Mouse (Mus musculus) ES-E14 (cell line): ENCODE measurements around the gene Pou6f1.

Experiments
- CHD2 ChIP-seq: IDR thresholded peaks from 2 replicates; pipeline ENCODE4 v1.6.1; 2014; ENCODE audit warnings: mild to moderate bottlenecking, low read depth, low read length, inconsistent platforms
- HCFC1 ChIP-seq: IDR thresholded peaks from 2 replicates; pipeline ENCODE4 v1.6.1; 2012; ENCODE audit warnings: low read length, inconsistent platforms, borderline replicate concordance; ENCODE audit not compliant: insufficient read depth
- MAFK ChIP-seq: IDR thresholded peaks from 2 replicates; pipeline ENCODE4 v1.6.1; 2014; ENCODE audit warnings: mild to moderate bottlenecking, low read depth, low read length, inconsistent platforms; ENCODE audit not compliant: insufficient read depth
- ZC3H11A ChIP-seq: IDR thresholded peaks from 2 replicates; pipeline ENCODE4 v1.6.1; 2012; ENCODE audit warnings: low read depth, mild to moderate bottlenecking, inconsistent platforms, low read length, borderline replicate concordance

DNA sequence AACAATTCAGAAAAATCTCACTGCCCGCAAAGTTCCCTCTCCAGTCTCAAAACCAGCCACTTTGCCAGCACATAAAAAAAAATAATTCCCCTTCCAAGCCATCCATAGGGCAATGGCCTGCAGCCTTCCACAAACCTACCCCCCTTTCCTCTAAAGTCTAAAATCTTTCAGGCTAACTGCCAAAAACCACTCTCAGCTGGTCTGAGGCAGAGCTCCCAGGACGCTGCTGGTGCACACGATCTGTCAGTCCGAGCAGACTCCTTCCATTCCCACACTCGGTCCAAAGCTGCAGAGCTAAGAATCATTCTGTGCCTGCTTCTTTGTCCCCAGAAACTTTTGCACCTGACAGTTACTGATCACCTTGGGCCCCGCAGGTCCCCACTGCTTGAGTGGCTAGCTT lies 25.8 kb downstream of the Pou6f1 start:
- TF ChIP-seq HCFC1 (no peak), CHD2 (no peak), MAFK (no peak), ZC3H11A (no peak)
